Mouse (Mus musculus): ENCODE measurements around the gene Camk1g.

DNA sequence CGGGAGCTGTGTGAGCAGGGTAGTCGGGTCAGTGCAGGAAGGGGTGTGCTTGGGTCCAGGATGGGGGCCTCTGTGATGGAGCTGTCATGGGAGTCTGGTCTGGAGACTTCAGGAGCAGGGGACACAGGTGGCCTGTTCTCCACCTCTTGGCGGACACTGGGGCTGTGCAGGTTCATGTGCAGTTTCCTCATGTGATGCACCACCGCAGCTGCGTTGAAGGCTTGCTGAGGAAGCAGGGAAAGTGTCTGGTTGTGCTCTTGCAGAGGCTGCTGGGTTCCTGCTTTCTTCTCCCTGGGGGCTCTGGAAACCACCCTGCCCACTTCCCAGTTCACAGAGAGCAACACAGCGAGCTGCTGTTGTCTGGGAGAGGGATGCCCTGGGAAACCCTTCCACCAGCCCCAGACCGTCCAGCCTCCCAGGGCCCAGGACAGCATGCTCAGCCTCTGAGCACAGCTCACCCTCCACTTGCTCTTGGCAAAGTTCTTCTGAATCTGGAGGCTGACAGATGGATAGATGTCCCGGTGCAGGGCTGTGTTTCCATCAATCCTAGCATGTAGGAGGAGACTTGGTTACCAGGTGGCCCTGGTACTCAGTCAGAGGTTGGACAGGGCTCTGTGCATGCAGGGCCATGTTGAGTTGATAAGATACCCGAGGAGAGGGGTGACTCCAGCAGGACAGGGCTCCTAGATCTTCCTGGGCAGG, 21.7 kb downstream of the Camk1g start:
- no peak for TF ChIP-seq CTCF (IDR thresholded peaks at IDR 0.05)
- no peak for TF ChIP-seq POLR2A (IDR thresholded peaks at IDR 0.05; ENCODE audit: insufficient read depth, low read depth, low read length)
- TF ChIP-seq EP300 (IDR thresholded peaks at IDR 0.05; ENCODE audit: insufficient read depth, low read depth, low read length) = no peak

All from heart, adult 2 months (tissue).